Mouse (Mus musculus): Measurements from ENCODE around the gene Abca6.

Abca6 gene

DNA sequence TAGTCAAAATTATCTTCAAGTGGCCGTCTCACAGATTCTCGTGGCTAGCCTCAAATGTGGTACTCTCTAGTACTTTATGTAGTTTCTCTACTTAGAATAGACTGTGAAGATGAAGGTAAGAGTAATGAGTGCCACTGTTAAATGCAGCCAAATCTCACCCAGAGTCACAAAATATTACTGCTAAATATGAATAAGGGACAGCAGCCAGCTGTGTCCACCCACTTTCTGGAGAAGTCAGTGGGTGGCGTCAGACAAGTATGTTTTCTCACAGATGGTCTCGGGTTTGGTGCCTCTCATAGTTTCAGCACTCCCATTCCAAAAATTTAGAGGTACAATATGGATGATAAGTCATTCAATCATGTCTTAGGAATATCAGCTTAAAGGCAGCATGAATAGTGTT is 56.3 kb downstream of the Abca6 start:
- DNase-seq: no peak

DNA sequence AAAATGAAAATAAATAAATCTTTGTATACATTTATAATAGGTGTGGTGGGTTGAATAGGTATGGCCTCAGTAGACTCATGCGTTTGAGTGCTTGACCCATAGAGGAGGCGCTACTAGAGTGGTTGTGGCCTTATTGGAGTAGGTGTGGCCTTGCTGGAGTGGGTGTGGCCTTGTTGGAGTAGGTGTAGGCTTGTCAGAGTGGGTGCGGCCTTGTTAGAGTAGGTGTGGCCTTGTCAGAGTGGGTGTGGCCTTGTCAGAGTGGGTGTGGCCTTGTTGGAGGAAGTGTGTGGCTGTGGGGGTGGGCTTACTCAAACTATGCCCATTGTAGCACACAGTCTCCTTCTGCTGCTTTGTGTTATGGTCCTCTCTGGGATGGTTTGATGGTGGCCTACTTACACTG is 80.4 kb downstream of the Abca6 start:
- DNase-seq: no peak

DNA sequence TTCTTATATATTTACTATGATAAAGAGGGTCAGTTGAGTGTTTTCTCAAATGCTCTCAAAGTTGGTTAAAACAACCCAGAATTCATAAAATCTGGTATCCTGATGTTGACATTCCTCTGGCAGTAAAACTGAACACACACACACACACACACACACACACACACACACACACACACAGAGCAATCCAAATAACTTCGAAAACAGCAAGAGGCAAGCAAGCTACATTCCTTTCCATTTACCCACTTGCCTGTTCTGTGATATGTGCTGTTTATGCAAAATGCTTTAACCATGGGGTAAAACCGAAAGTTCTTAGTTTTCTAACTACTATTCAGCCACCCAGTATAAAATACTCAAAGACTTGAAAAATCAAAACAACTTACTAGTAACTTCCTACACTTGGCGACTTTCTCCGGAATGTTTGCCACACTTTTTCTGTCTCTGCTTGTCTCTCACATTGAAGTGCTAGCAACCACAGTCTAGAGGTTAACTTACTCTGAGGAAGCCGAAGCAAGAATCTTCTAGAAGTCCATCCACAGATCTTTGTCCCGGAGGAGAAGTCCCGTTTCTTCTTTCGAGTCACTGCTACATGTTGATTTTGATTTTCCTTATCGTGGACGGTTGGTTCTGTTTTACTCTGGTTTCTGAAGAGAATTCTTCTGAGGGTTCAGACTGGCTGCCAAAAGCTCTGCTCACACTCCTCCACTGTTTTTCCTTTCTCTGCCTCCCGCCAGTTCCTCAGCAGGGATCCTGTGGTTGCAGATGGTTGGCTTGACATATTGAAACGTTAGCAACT is 83.9 kb downstream of the Abca6 start, which contains the start of gene Abca9:
TSS of gene Abca9 (minus strand) at position 738 of the 793 bp plus-strand sequence.
- DNase-seq: peak; percentile 96

DNA sequence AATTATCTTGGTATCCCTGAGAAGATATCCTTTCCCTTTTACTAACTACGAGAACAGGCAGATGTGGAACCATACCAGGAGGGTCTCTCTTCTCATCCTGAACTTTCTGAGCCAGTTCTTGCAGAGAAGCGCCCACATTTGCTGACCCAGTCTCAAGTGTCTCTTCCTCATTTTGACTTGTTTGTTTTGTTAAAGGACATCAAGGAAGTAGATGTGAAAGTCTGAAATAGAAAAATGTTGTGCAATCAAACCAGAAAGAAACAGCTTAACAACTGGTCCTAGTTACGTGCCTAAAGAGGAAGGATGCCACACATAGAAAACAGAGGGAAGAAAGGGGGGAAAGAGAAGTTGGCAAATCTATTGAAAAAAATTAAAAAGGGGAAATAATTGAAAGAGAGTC is 85.8 kb downstream of the Abca6 start:
- DNase-seq: peak; percentile 96

DNA sequence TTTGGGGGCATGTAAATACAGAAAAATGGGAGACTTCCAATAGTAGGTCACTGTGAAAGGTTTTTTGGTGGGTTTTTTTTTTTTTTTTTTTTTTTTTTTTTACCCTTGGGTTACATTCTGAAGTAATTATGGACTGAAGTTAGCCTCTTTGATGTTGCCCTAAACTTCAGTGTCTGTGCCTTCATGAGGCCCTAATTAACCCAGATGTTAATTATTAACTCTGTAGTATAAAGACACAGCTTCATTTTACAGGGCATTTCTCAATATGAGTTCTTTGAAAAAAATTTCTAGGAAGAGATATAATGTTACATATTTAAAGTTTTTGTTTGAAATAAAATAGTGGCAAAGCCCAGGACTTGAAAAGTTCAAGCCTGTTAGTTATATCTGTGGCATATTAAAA is 86.2 kb downstream of the Abca6 start:
- no peak for DNase-seq

DNA sequence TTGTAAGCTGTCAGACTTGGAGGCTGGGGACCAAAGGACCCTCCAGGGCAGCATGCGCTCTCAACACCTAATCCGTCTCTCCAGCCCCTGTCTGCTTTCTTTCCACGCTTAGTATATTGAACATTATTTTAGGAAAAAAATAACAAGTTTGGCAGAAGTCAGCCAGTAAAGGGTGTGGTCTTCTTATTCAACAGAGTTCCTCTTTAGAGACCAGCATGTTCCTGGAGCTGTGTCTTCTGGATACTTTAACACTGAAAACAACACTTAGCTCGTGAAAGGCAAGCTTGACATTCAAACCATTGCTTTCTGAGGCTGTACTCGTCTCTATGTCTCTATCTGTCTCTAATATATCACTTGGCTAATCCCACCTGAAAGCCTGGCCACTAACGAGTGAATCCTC is 94.5 kb downstream of the Abca6 start:
- no peak for DNase-seq

DNA sequence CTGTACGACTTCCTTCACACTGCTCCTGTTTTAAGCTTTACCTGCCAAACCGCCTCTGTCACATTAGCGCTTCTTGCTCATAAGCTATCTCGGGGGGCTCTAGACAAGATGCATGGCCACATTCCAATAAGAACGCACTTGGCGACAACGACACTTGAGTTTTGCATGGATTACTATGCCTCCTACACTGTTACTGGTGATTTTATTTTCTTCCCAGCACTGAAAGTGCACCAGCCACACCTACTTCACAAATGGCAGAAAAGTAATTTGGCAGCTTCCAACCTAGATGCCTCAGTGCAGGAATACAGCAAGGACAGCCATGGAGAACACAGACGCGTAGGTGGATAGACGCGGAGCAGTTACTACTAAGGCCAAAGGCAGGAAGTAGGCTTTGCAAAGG is 95.6 kb downstream of the Abca6 start:
- no peak for DNase-seq

DNA sequence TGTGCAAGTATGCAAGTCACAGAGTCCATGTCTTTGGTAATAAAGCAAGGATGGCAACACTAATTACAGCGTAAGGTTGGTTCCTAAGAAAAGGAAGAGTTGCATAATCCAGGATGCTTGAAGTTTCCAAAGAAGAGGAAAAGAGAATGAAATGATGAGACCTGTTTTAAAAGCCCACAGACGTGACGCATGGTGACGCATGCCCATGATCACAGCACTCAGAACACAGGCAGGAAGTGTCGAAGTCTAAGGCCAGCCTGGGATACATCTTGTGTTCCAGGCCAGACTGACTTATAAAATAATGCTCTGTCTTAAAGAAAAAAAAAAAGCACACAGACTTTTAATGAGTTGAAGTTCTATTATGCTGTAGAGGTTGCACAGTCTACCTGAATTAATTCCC is 103.9 kb downstream of the Abca6 start:
- no peak for DNase-seq

DNA sequence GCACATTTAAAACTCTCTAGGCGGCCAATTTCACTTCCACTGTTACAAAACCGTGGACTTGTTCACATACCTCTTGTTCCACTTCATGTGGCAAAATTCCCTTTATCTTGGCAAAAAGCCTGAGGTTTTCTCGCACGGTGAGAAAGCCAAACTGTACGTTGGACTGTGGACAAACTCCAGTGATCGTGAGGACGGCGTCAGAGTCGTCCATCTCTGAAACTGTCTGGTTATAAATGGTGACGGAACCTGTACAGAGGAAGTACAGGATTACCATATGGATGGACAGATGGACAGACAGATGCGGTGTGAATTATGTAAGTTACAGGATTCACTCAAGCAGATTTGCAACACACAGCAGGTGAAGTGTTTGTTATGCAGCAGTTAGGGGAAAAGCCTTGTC is 106.2 kb downstream of the Abca6 start:
- no peak for DNase-seq

DNA sequence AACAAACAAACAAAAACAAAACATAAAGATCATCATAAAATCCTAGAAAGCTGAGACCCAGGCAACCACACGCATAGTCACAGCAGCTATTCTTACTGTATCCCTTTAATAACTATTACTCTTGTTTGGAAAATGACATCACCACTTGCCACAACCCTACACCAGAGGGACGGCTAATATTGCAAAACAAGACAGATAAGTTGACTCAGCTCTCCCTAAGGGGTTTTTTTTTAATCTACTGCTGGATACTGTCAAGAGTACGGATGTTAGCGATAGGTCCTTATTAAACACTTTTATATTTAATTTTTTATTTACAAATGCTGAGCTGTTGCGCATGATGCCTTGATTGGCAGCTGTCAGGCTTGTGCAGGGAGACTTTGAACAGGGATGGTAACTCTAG is 120.8 kb downstream of the Abca6 start:
- DNase-seq: peak; percentile 90
